Mouse (Mus musculus): ENCODE data around the gene Srcin1. TPM values are rescaled to one million over a fixed set of nuclear protein-coding genes. Genes with fewer than 3 reads are reported as not detected.

Gene Srcin1
- total and polyA plus RNA-seq, 3 experiments, result 0.15 to 0.49 (median 0.25) TPM

- H3K4me1 ChIP-seq (ENCODE audit: insufficient read depth, low read depth, low read length), result no peaks in the 10 kb centered on the region
- H3K27me3 ChIP-seq (ENCODE audit: insufficient read depth, low read length), result peaks cover 83% of the 10 kb centered on the region
- TF ChIP-seq CTCF (IDR thresholded peaks at IDR 0.05; ENCODE audit: low read depth, low read length) (no peak), POLR2AphosphoS5 (IDR thresholded peaks at IDR 0.05; ENCODE audit: insufficient replicate concordance, low read depth, low read length) (no peak), GATA1 (IDR thresholded peaks at IDR 0.05; ENCODE audit: borderline replicate concordance, low read length) (no peak), TAL1 (conservative IDR thresholded peaks at IDR 0.05; ENCODE audit: low read depth, low read length) (no peak)
- H3K4me3 ChIP-seq (ENCODE audit: low read depth, low read length), result no peak overlapping the region
- no peaks in the 10 kb centered on the region for H3K9me3 ChIP-seq (replicated peaks)
- no peaks in the 10 kb centered on the region for H3K36me3 ChIP-seq (replicated peaks)
- ATAC-seq (ENCODE audit: extremely low read depth, insufficient number of reproducible peaks, low FRiP score, poor library complexity, severe bottlenecking), result no peak
- DNase-seq (ENCODE audit: low spot score), result no peak
Observed at GRCm38 (mm10) chr11:97521741-97522474, 54.1 kb downstream of the Srcin1 start.

- Histone ChIP-seq H3K4me1 (ENCODE audit: insufficient read depth, low read depth, low read length) (no peaks in the 10 kb centered on the region), H3K9me3 (replicated peaks) (no peaks in the 10 kb centered on the region), H3K36me3 (replicated peaks) (no peaks in the 10 kb centered on the region), H3K4me3 (ENCODE audit: low read depth, low read length) (no peak overlapping the region), H3K27me3 (ENCODE audit: insufficient read depth, low read length) (peaks cover 81% of the 10 kb centered on the region)
- ATAC-seq (ENCODE audit: extremely low read depth, insufficient number of reproducible peaks, low FRiP score, poor library complexity, severe bottlenecking) (no peak), DNase-seq (ENCODE audit: low spot score) (no peak)
- no peak for TF ChIP-seq POLR2AphosphoS5 (IDR thresholded peaks at IDR 0.05; ENCODE audit: insufficient replicate concordance, low read depth, low read length)
- TF ChIP-seq TAL1 (conservative IDR thresholded peaks at IDR 0.05; ENCODE audit: low read depth, low read length), result no peak
- TF ChIP-seq GATA2 (IDR thresholded peaks at IDR 0.05; ENCODE audit: borderline replicate concordance, low read depth, low read length), result no peak
- TF ChIP-seq GATA1 (IDR thresholded peaks at IDR 0.05; ENCODE audit: borderline replicate concordance, low read length), result no peak
- no peak for TF ChIP-seq CTCF (IDR thresholded peaks at IDR 0.05; ENCODE audit: low read depth, low read length)
Observed at GRCm38 (mm10) chr11:97520541-97520940, 55.4 kb downstream of the Srcin1 start.

GRCm38 (mm10) chr11:97513066-97513465, 62.9 kb downstream of the Srcin1 start:
- no peak for TF ChIP-seq GATA1 (IDR thresholded peaks at IDR 0.05; ENCODE audit: borderline replicate concordance, low read length)
- TF ChIP-seq POLR2AphosphoS5 (IDR thresholded peaks at IDR 0.05; ENCODE audit: insufficient replicate concordance, low read depth, low read length), result no peak
- no peak for TF ChIP-seq TAL1 (conservative IDR thresholded peaks at IDR 0.05; ENCODE audit: low read depth, low read length)
- no peak for TF ChIP-seq CTCF (IDR thresholded peaks at IDR 0.05; ENCODE audit: low read depth, low read length)
- no peak for TF ChIP-seq GATA2 (IDR thresholded peaks at IDR 0.05; ENCODE audit: borderline replicate concordance, low read depth, low read length)
- H3K4me1 ChIP-seq (ENCODE audit: insufficient read depth, low read depth, low read length), result peaks cover 26% of the 10 kb centered on the region
- no peaks in the 10 kb centered on the region for H3K9me3 ChIP-seq (replicated peaks)
- no peak overlapping the region for H3K4me3 ChIP-seq (ENCODE audit: low read depth, low read length)
- no peaks in the 10 kb centered on the region for H3K36me3 ChIP-seq (replicated peaks)
- peaks cover 34% of the 10 kb centered on the region for H3K27me3 ChIP-seq (ENCODE audit: insufficient read depth, low read length)
- ATAC-seq (ENCODE audit: extremely low read depth, insufficient number of reproducible peaks, low FRiP score, poor library complexity, severe bottlenecking) (no peak), DNase-seq (ENCODE audit: low spot score) (no peak)

- ATAC-seq (ENCODE audit: extremely low read depth, insufficient number of reproducible peaks, low FRiP score, poor library complexity, severe bottlenecking) (no peak), DNase-seq (ENCODE audit: low spot score) (no peak)
- Histone ChIP-seq H3K4me1 (ENCODE audit: insufficient read depth, low read depth, low read length) (peaks cover 26% of the 10 kb centered on the region), H3K4me3 (ENCODE audit: low read depth, low read length) (peak overlapping the region; percentile 71), H3K9me3 (replicated peaks) (no peaks in the 10 kb centered on the region), H3K27me3 (ENCODE audit: insufficient read depth, low read length) (peaks cover 35% of the 10 kb centered on the region), H3K36me3 (replicated peaks) (no peaks in the 10 kb centered on the region)
- no peak for TF ChIP-seq GATA1 (IDR thresholded peaks at IDR 0.05; ENCODE audit: borderline replicate concordance, low read length)
- no peak for TF ChIP-seq GATA2 (IDR thresholded peaks at IDR 0.05; ENCODE audit: borderline replicate concordance, low read depth, low read length)
- no peak for TF ChIP-seq TAL1 (conservative IDR thresholded peaks at IDR 0.05; ENCODE audit: low read depth, low read length)
- no peak for TF ChIP-seq CTCF (IDR thresholded peaks at IDR 0.05; ENCODE audit: low read depth, low read length)
- TF ChIP-seq POLR2AphosphoS5 (IDR thresholded peaks at IDR 0.05; ENCODE audit: insufficient replicate concordance, low read depth, low read length), result no peak
Observed at GRCm38 (mm10) chr11:97512511-97512910, 63.5 kb downstream of the Srcin1 start.

- peak; percentile 57; the same call in 1 of the 2 replicates for ATAC-seq (ENCODE audit: extremely low read depth, insufficient number of reproducible peaks, low FRiP score, poor library complexity, severe bottlenecking)
Observed at GRCm38 (mm10) chr11:97511661-97512369, 64.2 kb downstream of the Srcin1 start.

More at GRCm38 (mm10) chr11:97511661-97512369, 64.2 kb downstream of the Srcin1 start:
- peak; percentile 75 for DNase-seq (ENCODE audit: low spot score)
- Histone ChIP-seq H3K4me1 (ENCODE audit: insufficient read depth, low read depth, low read length) (peaks cover 26% of the 10 kb centered on the region), H3K36me3 (replicated peaks) (no peaks in the 10 kb centered on the region), H3K4me3 (ENCODE audit: low read depth, low read length) (peak overlapping the region; percentile 71), H3K27me3 (ENCODE audit: insufficient read depth, low read length) (peaks cover 28% of the 10 kb centered on the region), H3K9me3 (replicated peaks) (no peaks in the 10 kb centered on the region)
- TF ChIP-seq GATA2 (IDR thresholded peaks at IDR 0.05; ENCODE audit: borderline replicate concordance, low read depth, low read length), result no peak
- TF ChIP-seq TAL1 (conservative IDR thresholded peaks at IDR 0.05; ENCODE audit: low read depth, low read length), result no peak
- no peak for TF ChIP-seq GATA1 (IDR thresholded peaks at IDR 0.05; ENCODE audit: borderline replicate concordance, low read length)
- no peak for TF ChIP-seq CTCF (IDR thresholded peaks at IDR 0.05; ENCODE audit: low read depth, low read length)
- TF ChIP-seq POLR2AphosphoS5 (IDR thresholded peaks at IDR 0.05; ENCODE audit: insufficient replicate concordance, low read depth, low read length), result no peak
